Mouse (Mus musculus) layer of hippocampus, adult 6 months (tissue): ENCODE measurements around the gene Gm49630. TPM values are rescaled to one million over a fixed set of nuclear protein-coding genes. Genes with fewer than 3 reads are reported as not detected.

Source experiments
- long read RNA-seq, 2 experiments: library from polyadenylated mRNA; unstranded; transcript quantifications; one replicate each; pipeline ENCODE4 v2.0.0; 2019 to 2020
- polyA plus RNA-seq: library from polyadenylated mRNA; unstranded; fragments of <200 nt; fragmentation: Nextera tagmentation; gene quantifications from 2 replicates; pipeline ENCODE4 v1.2.3, GENCODE M21; 2021

Gene Gm49630
- polyA plus RNA-seq: not detected in 2 replicates
- long read RNA-seq, experiment 1: 0 reads
- long read RNA-seq, experiment 2: 0 reads

GRCm38 (mm10) chr17:7371879-7372278 is at the start of gene Gm49630:
Gm49630 (minus strand) TSS chr17:7371979.

GRCm38 (mm10) chr17:7385364-7385763 is 13.6 kb upstream of the Gm49630 start, which contains the start of gene Unc93a2:
Unc93a2 (minus strand) TSS chr17:7385464.

GRCm38 (mm10) chr17:7352596-7352995 is 19.2 kb downstream of the Gm49630 start, which contains the start of gene Ttll2:
Ttll2 (minus strand) TSS chr17:7352696.

GRCm38 (mm10) chr17:7324346-7324745 is 47.4 kb downstream of the Gm49630 start, which contains the start of gene Tcp10a:
Tcp10a (plus strand) TSS chr17:7324646.

Other genes starting within 250 kb of the Gm49630 start
- gene Rps6ka2, start 201.9 kb downstream of the Gm49630 start, polyA plus RNA-seq: 12.7 and 12.9 TPM in 2 replicates
- gene Tcp10a, start 47.3 kb downstream of the Gm49630 start, polyA plus RNA-seq: not detected in 2 replicates
- gene Ttll2, start 19.3 kb downstream of the Gm49630 start, polyA plus RNA-seq: not detected in 2 replicates
- gene Unc93a2, start 13.5 kb upstream of the Gm49630 start, polyA plus RNA-seq: not detected in 2 replicates